Mouse (Mus musculus) CH12.LX (cell line): Measurements from ENCODE around the gene Fam219b. TPM values are rescaled to one million over a fixed set of nuclear protein-coding genes. Genes with fewer than 3 reads are reported as not detected.

Source experiments
- DNase-seq: peaks from one replicate; pipeline ENCODE4 v3.0.0-alpha.2; 2013; ENCODE audit errors: extremely low read depth
- H3K27ac ChIP-seq: 2 replicates; pipeline ENCODE4 v1.5.1; 2012; ENCODE audit warnings: low read depth, mild to moderate bottlenecking, control low read depth, moderate library complexity; ENCODE audit not compliant: insufficient read depth
- H3K27me3 ChIP-seq: replicated peaks from 2 replicates; pipeline ENCODE3; 2012; ENCODE audit warnings: inconsistent platforms
- H3K36me3 ChIP-seq, 2 experiments: replicated peaks in 1 of 2; 2 replicates each; pipeline versions ENCODE3 to v1.6.1; 2012; ENCODE audit warnings: inconsistent platforms in 1 of 2, low read length in 1 of 2, mild to moderate bottlenecking in 1 of 2, mixed read lengths in 1 of 2, moderate library complexity in 1 of 2; ENCODE audit not compliant: control insufficient read depth in 1 of 2, insufficient read depth in 1 of 2
- H3K4me1 ChIP-seq, 2 experiments: 2 replicates each; pipeline ENCODE4 v1.6.1; 2012; ENCODE audit warnings: inconsistent platforms in 1 of 2, moderate library complexity in 1 of 2; ENCODE audit not compliant: insufficient read depth in 2 of 2, control insufficient read depth in 1 of 2
- H3K4me2 ChIP-seq: 2 replicates; pipeline ENCODE4 v1.6.1; 2012; ENCODE audit warnings: low read depth, mild to moderate bottlenecking, control low read depth; ENCODE audit not compliant: poor library complexity, insufficient read depth, severe bottlenecking
- H3K4me3 ChIP-seq, 3 experiments: fragments of 150-350 bp in 1 of 3; sonication (generic) in 1 of 3; replicated peaks in 1 of 3; 2 replicates each; pipeline versions ENCODE3 to v1.5.1; 2011 to 2012; ENCODE audit warnings: low read depth in 2 of 3, low read length in 2 of 3, mild to moderate bottlenecking in 2 of 3, moderate library complexity in 2 of 3, control low read depth in 1 of 3, improper control_type of control experiment in 1 of 3, inconsistent platforms in 1 of 3, mixed read lengths in 1 of 3; ENCODE audit not compliant: poor library complexity in 1 of 3
- H3K79me2 ChIP-seq: replicated peaks from 2 replicates; pipeline ENCODE4 v1.6.1; 2012; ENCODE audit warnings: mild to moderate bottlenecking, moderate library complexity; ENCODE audit not compliant: control insufficient read depth, poor library complexity, insufficient read depth, severe bottlenecking; ENCODE audit errors: extremely low read depth
- H3K9ac ChIP-seq: 2 replicates; pipeline ENCODE4 v1.6.1; 2012; ENCODE audit warnings: low read depth, mild to moderate bottlenecking, control low read depth, moderate library complexity; ENCODE audit not compliant: insufficient read depth
- H3K9me3 ChIP-seq: replicated peaks from 2 replicates; pipeline ENCODE3; 2012; ENCODE audit warnings: low read length, inconsistent platforms, mixed read lengths
- BHLHE40 ChIP-seq: IDR thresholded peaks from 2 replicates; pipeline ENCODE4 v1.6.1; 2011; ENCODE audit warnings: mild to moderate bottlenecking, low read depth, low read length, improper control_type of control experiment
- CHD1 ChIP-seq: IDR thresholded peaks from 2 replicates; pipeline ENCODE4 v1.6.1; 2012; ENCODE audit warnings: low read depth, low read length, improper control_type of control experiment, inconsistent platforms
- CTCF ChIP-seq, 2 experiments: IDR thresholded peaks in 1 of 2; conservative IDR thresholded peaks in 1 of 2; 2 replicates each; pipeline ENCODE4 v1.5.1; 2011 to 2012; ENCODE audit warnings: low read depth in 2 of 2, low read length in 2 of 2, improper control_type of control experiment in 1 of 2, inconsistent platforms in 1 of 2, mild to moderate bottlenecking in 1 of 2, moderate library complexity in 1 of 2
- ELF1 ChIP-seq: IDR thresholded peaks from 2 replicates; pipeline ENCODE4 v1.6.1; 2014; ENCODE audit warnings: low read depth, mild to moderate bottlenecking, inconsistent platforms, low read length, improper control_type of control experiment
- EP300 ChIP-seq: IDR thresholded peaks from 2 replicates; pipeline ENCODE4 v1.6.1; 2011; ENCODE audit warnings: low read length, improper control_type of control experiment
- ETS1 ChIP-seq: conservative IDR thresholded peaks from 2 replicates; pipeline ENCODE4 v1.6.1; 2012; ENCODE audit warnings: low read depth, mild to moderate bottlenecking, inconsistent platforms, low read length, improper control_type of control experiment, moderate library complexity
- HCFC1 ChIP-seq: IDR thresholded peaks from 2 replicates; pipeline ENCODE4 v1.6.1; 2012; ENCODE audit warnings: low read depth, mild to moderate bottlenecking, inconsistent platforms, low read length, improper control_type of control experiment
- IRF4 ChIP-seq: IDR thresholded peaks from 2 replicates; pipeline ENCODE4 v1.6.1; 2014; ENCODE audit warnings: low read depth, mild to moderate bottlenecking, inconsistent platforms, low read length, improper control_type of control experiment
- JUN ChIP-seq: IDR thresholded peaks from 2 replicates; pipeline ENCODE4 v1.6.1; 2011; ENCODE audit warnings: low read depth, mild to moderate bottlenecking, low read length, improper control_type of control experiment, moderate library complexity; ENCODE audit not compliant: insufficient read depth
- KAT2A ChIP-seq: IDR thresholded peaks from 2 replicates; pipeline ENCODE4 v1.6.1; 2012; ENCODE audit warnings: low read length, improper control_type of control experiment, inconsistent platforms; ENCODE audit not compliant: insufficient replicate concordance
- MAX ChIP-seq: IDR thresholded peaks from 2 replicates; pipeline ENCODE4 v1.6.1; 2011; ENCODE audit warnings: low read length, improper control_type of control experiment
- MAZ ChIP-seq: IDR thresholded peaks from 2 replicates; pipeline ENCODE4 v1.6.1; 2012; ENCODE audit warnings: low read depth, mild to moderate bottlenecking, inconsistent platforms, low read length, improper control_type of control experiment, moderate library complexity
- MEF2A ChIP-seq: IDR thresholded peaks from 2 replicates; pipeline ENCODE4 v1.6.1; 2014; ENCODE audit warnings: low read depth, mild to moderate bottlenecking, inconsistent platforms, low read length, improper control_type of control experiment, borderline replicate concordance
- MXI1 ChIP-seq: IDR thresholded peaks from 2 replicates; pipeline ENCODE4 v1.6.1; 2011; ENCODE audit warnings: mild to moderate bottlenecking, low read depth, low read length, improper control_type of control experiment
- MYC ChIP-seq: IDR thresholded peaks from 2 replicates; pipeline ENCODE4 v1.6.1; 2011; ENCODE audit warnings: low read depth, mild to moderate bottlenecking, improper control_type of control experiment, low read length
- NRF1 ChIP-seq: IDR thresholded peaks from 2 replicates; pipeline ENCODE4 v1.6.1; 2014; ENCODE audit warnings: low read depth, mild to moderate bottlenecking, inconsistent platforms, low read length, improper control_type of control experiment, moderate library complexity
- PAX5 ChIP-seq: IDR thresholded peaks from 2 replicates; pipeline ENCODE4 v1.6.1; 2012; ENCODE audit warnings: low read length, inconsistent platforms, mixed read lengths
- POLR2AphosphoS2 ChIP-seq: IDR thresholded peaks from 2 replicates; pipeline ENCODE4 v1.6.1; 2011; ENCODE audit warnings: low read depth, low read length, improper control_type of control experiment
- SIN3A ChIP-seq: IDR thresholded peaks from 2 replicates; pipeline ENCODE4 v1.6.1; 2012; ENCODE audit warnings: low read length, improper control_type of control experiment, inconsistent platforms
- SMC3 ChIP-seq: IDR thresholded peaks from 2 replicates; pipeline ENCODE4 v1.6.1; 2011; ENCODE audit warnings: low read depth, low read length, improper control_type of control experiment
- TCF12 ChIP-seq: IDR thresholded peaks from 2 replicates; pipeline ENCODE4 v1.6.1; 2014; ENCODE audit warnings: low read depth, mild to moderate bottlenecking, inconsistent platforms, low read length, improper control_type of control experiment
- UBTF ChIP-seq: IDR thresholded peaks from 2 replicates; pipeline ENCODE4 v1.6.1; 2012; ENCODE audit warnings: low read depth, mild to moderate bottlenecking, inconsistent platforms, low read length, improper control_type of control experiment, moderate library complexity
- USF2 ChIP-seq: conservative IDR thresholded peaks from 2 replicates; pipeline ENCODE4 v1.6.1; 2011; ENCODE audit warnings: low read depth, low read length, improper control_type of control experiment
- ZC3H11A ChIP-seq: IDR thresholded peaks from 2 replicates; pipeline ENCODE4 v1.6.1; 2012; ENCODE audit warnings: low read depth, mild to moderate bottlenecking, inconsistent platforms, low read length, improper control_type of control experiment
- ZKSCAN1 ChIP-seq: IDR thresholded peaks from 2 replicates; pipeline ENCODE4 v1.6.1; 2012; ENCODE audit warnings: low read depth, inconsistent platforms, low read length, improper control_type of control experiment, borderline replicate concordance
- ZMIZ1 ChIP-seq: IDR thresholded peaks from 2 replicates; pipeline ENCODE4 v1.6.1; 2012; ENCODE audit warnings: low read depth, mild to moderate bottlenecking, inconsistent platforms, low read length, improper control_type of control experiment
- dilution Hi-C: fragments of 300-500 bp; cut with MboI; formaldehyde crosslinking; loops from 2 replicates; pipeline ENCODE4 v1.14.3; 2020; ENCODE audit warnings: low sequenced_read_pairs; ENCODE audit not compliant: extremely low pct_unique_long_range_greater_than_20kb, extremely low pct_ligation_motif_present
- in situ Hi-C: fragments of 300-500 bp; cut with MboI; formaldehyde crosslinking; loops from 3 replicates; pipeline ENCODE4 v1.14.3; 2019; ENCODE audit warnings: low sequenced_read_pairs, low pct_ligation_motif_present, low pct_unique_long_range_greater_than_20kb, mixed read lengths
- polyA plus RNA-seq: library from polyadenylated mRNA; unstranded; fragments of >175 nt; gene quantifications from 2 replicates; pipeline ENCODE4 v1.2.1, GENCODE M21; 2012; ENCODE audit warnings: low read depth; ENCODE audit not compliant: insufficient read length
- total RNA-seq, 2 experiments: library from RNA; depleted of rRNA; stranded (reverse); fragments of 300-350 nt in 1 of 2; fragments of >200 nt in 1 of 2; gene quantifications; 2 replicates each; pipeline ENCODE4 v1.2.3; 2012 to 2014

Fam219b gene
- total and polyA plus RNA-seq, 3 experiments, result 8.3 to 10.6 (median 9.2) TPM

DNA sequence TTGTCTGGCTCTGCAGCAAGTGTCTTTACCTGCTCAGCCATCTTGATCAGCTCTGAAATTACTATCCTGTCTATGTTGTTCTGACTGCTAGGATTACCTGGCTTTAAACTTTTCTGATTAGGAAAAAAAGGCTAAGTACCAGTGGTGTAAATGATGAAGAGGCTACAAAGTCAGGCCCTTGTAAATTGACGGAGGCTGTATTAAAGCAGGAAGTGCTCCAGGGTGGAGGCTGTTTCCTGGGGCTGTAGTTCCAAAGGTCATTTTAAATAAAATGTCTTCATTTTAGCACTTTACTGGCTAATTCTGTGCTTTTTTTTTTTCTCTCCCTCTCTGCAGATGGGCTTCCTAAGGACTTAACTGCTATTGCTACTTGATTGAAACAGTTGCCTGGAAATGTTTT, 5.4 kb upstream of the Fam219b start:
- no peaks in the 10 kb centered on the region for H3K27me3 ChIP-seq
- dilution Hi-C loops, result no loop called here
- H3K36me3 ChIP-seq, result peaks cover 37 to 67% of the 10 kb centered on the region in 2 experiments
- no peak for DNase-seq
- in situ Hi-C loops, result no loop called here
- no peaks in the 10 kb centered on the region for H3K9me3 ChIP-seq
- peaks cover 22% of the 10 kb centered on the region for H3K79me2 ChIP-seq
- H3K27ac ChIP-seq, result no peak overlapping the region
- TF ChIP-seq SMC3 (no peak), PAX5 (no peak), ZKSCAN1 (no peak), SIN3A (no peak), MEF2A (no peak), EP300 (no peak), ETS1 (no peak), MYC (no peak), JUN (no peak)
- peaks cover 0 to 9% of the 10 kb centered on the region in 2 experiments; a peak in 3 of 4 replicates for H3K4me1 ChIP-seq
- H3K4me2 ChIP-seq, result no peak overlapping the region
- no peak overlapping the region for H3K9ac ChIP-seq
- no peak overlapping the region for H3K4me3 ChIP-seq

DNA sequence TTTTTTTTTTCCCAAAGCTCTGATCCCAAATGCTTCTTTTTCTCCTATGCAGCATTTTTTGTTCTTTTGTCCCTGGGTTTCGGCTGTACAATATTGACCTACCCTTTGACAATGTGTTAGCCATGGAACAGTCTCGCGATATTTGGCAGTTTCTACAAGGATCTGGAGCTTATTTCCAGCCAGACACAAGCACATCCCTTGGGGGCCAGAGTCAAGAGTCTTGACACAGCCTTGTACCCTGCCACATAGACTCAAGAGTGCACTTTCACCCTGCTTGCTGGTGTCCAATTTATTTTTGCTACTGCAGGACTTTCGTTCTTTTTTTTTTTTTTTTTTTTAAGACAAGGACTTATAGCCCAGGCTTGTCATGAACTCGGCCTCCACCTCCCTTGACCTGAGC, 966 bp upstream of the Fam219b start:
- peaks cover 37 to 66% of the 10 kb centered on the region in 2 experiments for H3K36me3 ChIP-seq
- no peak overlapping the region for H3K27ac ChIP-seq
- H3K9me3 ChIP-seq, result no peaks in the 10 kb centered on the region
- in situ Hi-C loops, result no loop called here
- peaks cover 10% of the 10 kb centered on the region for H3K79me2 ChIP-seq
- no peaks in the 10 kb centered on the region for H3K27me3 ChIP-seq
- peaks cover 7 to 22% of the 10 kb centered on the region in 2 experiments for H3K4me1 ChIP-seq
- H3K4me3 ChIP-seq, result peak overlapping the region; percentile 82 to 95 (median 90)
- TF ChIP-seq MXI1 (no peak), MAX (no peak), IRF4 (no peak), BHLHE40 (no peak), UBTF (no peak), CTCF (conservative IDR thresholded peaks at IDR 0.05 in 1 of 2, IDR thresholded peaks at IDR 0.05 in 1 of 2; ENCODE audit: low read depth in 2 of 2, low read length in 2 of 2) (no peak)
- TF ChIP-seq, all 38 proteins: peak for 0
- H3K4me2 ChIP-seq, result no peak overlapping the region
- dilution Hi-C loops, result no loop called here
- no peak for DNase-seq
- peak overlapping the region; percentile 55; the same call in 1 of the 2 replicates for H3K9ac ChIP-seq

DNA sequence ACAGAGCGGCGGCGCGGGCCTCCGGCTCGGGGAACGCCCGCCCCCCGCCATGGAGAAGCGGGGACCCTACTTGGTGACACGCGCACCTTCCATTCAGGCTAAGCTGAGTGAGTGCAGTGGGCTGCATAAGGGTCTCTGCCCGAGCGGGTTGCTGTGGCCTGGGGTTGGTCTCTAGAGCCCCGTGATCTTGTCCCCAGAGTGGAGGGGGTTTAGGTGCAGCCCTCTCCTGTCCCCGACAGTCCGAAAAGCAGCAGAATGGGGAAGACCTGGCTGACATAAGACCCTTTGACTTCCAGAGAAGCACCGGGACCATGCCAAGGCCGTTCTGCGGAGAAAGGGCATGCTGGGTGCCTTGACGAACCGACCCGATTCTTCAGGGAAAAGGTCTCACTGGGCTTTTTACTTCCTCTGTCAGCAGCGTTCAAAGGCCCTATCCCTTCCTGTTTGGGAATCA, 427 bp downstream of the Fam219b start:
- Histone ChIP-seq H3K4me3 (peak overlapping the region; percentile 82 to 95 (median 90)), H3K9me3 (no peaks in the 10 kb centered on the region), H3K79me2 (peaks cover 10% of the 10 kb centered on the region), H3K9ac (peak overlapping the region; percentile 79), H3K36me3 (peaks cover 35 to 64% of the 10 kb centered on the region in 2 experiments), H3K4me2 (peak overlapping the region; percentile 90), H3K27me3 (no peaks in the 10 kb centered on the region), H3K27ac (peak overlapping the region; percentile 26; the same call in 1 of the 2 replicates), H3K4me1 (peaks cover 7 to 24% of the 10 kb centered on the region in 2 experiments)
- in situ Hi-C loops (no loop called here), dilution Hi-C loops (no loop called here)
- no peak for DNase-seq
- TF ChIP-seq ELF1 (no peak; the same call in 1 of the 2 replicates), KAT2A (no peak), MAX (0 out of 2 replicates have a peak, but pooled peaks have one; percentile 7), PAX5 (no peak), ZMIZ1 (no peak), CHD1 (no peak), TCF12 (no peak), MAZ (no peak), USF2 (no peak), ETS1 (no peak), NRF1 (no peak), SMC3 (no peak), EP300 (no peak), MEF2A (no peak), ZC3H11A (no peak), HCFC1 (no peak), POLR2AphosphoS2 (peak; percentile 55; the same call in 1 of the 2 replicates)
